Mouse (Mus musculus): ENCODE results near the gene Aars2. TPM values are rescaled to one million over a fixed set of nuclear protein-coding genes. Genes with fewer than 3 reads are reported as not detected.

Gene Aars2
- polyA plus RNA-seq, 2 experiments: 3.3 to 4.6 TPM

DNA sequence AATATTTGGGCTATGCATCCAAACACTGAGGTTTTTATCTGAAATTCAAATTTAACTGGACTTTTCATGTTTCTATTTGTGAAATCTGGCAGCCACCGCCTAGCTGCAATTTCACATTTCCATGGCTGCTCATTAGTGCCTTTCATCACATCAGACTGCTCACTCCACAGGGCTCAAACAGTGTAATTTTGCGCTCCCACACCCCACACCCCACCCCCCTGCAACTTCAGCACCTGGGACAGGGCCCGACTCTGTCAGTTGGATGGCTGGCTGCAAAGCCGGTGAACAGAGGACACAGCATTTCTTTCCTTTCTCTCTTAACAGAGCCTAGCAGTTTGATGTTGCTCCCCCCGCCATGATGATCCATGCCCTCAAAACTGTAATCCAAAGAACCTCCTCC is 29.6 kb downstream of the Aars2 start:
- TF ChIP-seq CTCF (IDR thresholded peaks at IDR 0.05; ENCODE audit: low read depth) (no peak), EP300 (IDR thresholded peaks at IDR 0.05; ENCODE audit: low read depth) (no peak)
- 13% methylated on average over 5 of the region's 5 CpGs for WGBS (ENCODE audit: insufficient replicate concordance)
- H3K9ac ChIP-seq (replicated peaks): no peak overlapping the region
- H3K9me3 ChIP-seq (ENCODE audit: control insufficient read depth, low read length): no peaks in the 10 kb centered on the region
- no peaks in the 10 kb centered on the region for H3K4me1 ChIP-seq (replicated peaks; ENCODE audit: control insufficient read depth in 2 of 2, insufficient read depth in 2 of 2, low read length in 1 of 2)
- no peak for DNase-seq (ENCODE audit: low read depth in 3 of 3, low spot score in 3 of 3)
- H3K27me3 ChIP-seq (ENCODE audit: control insufficient read depth, insufficient read depth, low read length): peaks cover 26% of the 10 kb centered on the region
- no peak for ATAC-seq (ENCODE audit: insufficient read depth)
- H3K4me3 ChIP-seq (ENCODE audit: insufficient read depth in 1 of 2, low read depth in 2 of 2, low read length in 2 of 2): no peak overlapping the region
- no peaks in the 10 kb centered on the region for H3K36me3 ChIP-seq (replicated peaks; ENCODE audit: control insufficient read depth, insufficient read depth, low read depth)
- H3K27ac ChIP-seq: no peak overlapping the region
- H3K4me2 ChIP-seq (ENCODE audit: low read depth): no peak overlapping the region

- H3K9ac ChIP-seq (replicated peaks): no peak overlapping the region
- 36% methylated on average over 4 of the region's 4 CpGs for WGBS (ENCODE audit: insufficient replicate concordance)
- ATAC-seq (ENCODE audit: insufficient read depth) (no peak), DNase-seq (ENCODE audit: low read depth in 3 of 3, low spot score in 3 of 3) (no peak)
- no peaks in the 10 kb centered on the region for H3K9me3 ChIP-seq (ENCODE audit: control insufficient read depth, low read length)
- H3K27me3 ChIP-seq (ENCODE audit: control insufficient read depth, insufficient read depth, low read length): peaks cover 27% of the 10 kb centered on the region
- TF ChIP-seq CTCF (IDR thresholded peaks at IDR 0.05; ENCODE audit: low read depth): no peak
- TF ChIP-seq EP300 (IDR thresholded peaks at IDR 0.05; ENCODE audit: low read depth): no peak
- H3K4me1 ChIP-seq (replicated peaks; ENCODE audit: control insufficient read depth in 2 of 2, insufficient read depth in 2 of 2, low read length in 1 of 2): no peaks in the 10 kb centered on the region
- no peak overlapping the region for H3K27ac ChIP-seq
- H3K4me3 ChIP-seq (ENCODE audit: insufficient read depth in 1 of 2, low read depth in 2 of 2, low read length in 2 of 2): no peak overlapping the region
- H3K4me2 ChIP-seq (ENCODE audit: low read depth): no peak overlapping the region
- H3K36me3 ChIP-seq (replicated peaks; ENCODE audit: control insufficient read depth, insufficient read depth, low read depth): no peaks in the 10 kb centered on the region
Observed at GRCm38 (mm10) chr17:45538394-45538793, 31.8 kb downstream of the Aars2 start.

DNA sequence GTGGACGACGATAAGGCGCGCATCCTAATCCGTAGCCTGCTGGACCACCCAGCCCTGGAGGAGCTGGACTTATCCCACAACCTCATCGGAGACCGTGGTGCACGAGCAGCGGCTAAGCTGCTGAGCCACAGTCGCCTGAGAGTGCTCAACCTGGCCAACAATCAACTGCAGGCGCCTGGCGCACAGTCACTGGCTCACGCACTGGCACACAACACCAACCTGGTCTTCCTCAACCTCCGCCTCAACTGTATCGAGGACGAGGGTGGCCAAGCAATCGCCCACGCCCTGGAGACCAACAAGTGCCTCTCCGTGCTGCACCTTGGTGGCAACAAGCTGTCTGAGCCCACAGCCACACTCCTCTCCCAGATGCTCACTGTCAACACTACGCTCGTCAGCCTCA is 33.0 kb downstream of the Aars2 start:
- no peak for DNase-seq (ENCODE audit: low read depth in 3 of 3, low spot score in 3 of 3)
- WGBS (ENCODE audit: insufficient replicate concordance): 55% methylated on average over 21 of the region's 21 CpGs
- no peak for ATAC-seq (ENCODE audit: insufficient read depth)
- peaks cover 38% of the 10 kb centered on the region for H3K27me3 ChIP-seq (ENCODE audit: control insufficient read depth, insufficient read depth, low read length)
- no peaks in the 10 kb centered on the region for H3K9me3 ChIP-seq (ENCODE audit: control insufficient read depth, low read length)
- H3K4me3 ChIP-seq (ENCODE audit: insufficient read depth in 1 of 2, low read depth in 2 of 2, low read length in 2 of 2): no peak overlapping the region
- no peak overlapping the region for H3K4me2 ChIP-seq (ENCODE audit: low read depth)
- H3K27ac ChIP-seq: no peak overlapping the region
- H3K36me3 ChIP-seq (replicated peaks; ENCODE audit: control insufficient read depth, insufficient read depth, low read depth): no peaks in the 10 kb centered on the region
- TF ChIP-seq EP300 (IDR thresholded peaks at IDR 0.05; ENCODE audit: low read depth) (no peak), CTCF (IDR thresholded peaks at IDR 0.05; ENCODE audit: low read depth) (no peak)
- H3K4me1 ChIP-seq (replicated peaks; ENCODE audit: control insufficient read depth in 2 of 2, insufficient read depth in 2 of 2, low read length in 1 of 2): no peaks in the 10 kb centered on the region
- H3K9ac ChIP-seq (replicated peaks): no peak overlapping the region

- Histone ChIP-seq H3K9me3 (ENCODE audit: control insufficient read depth, low read length) (no peaks in the 10 kb centered on the region), H3K27me3 (ENCODE audit: control insufficient read depth, insufficient read depth, low read length) (peaks cover 44% of the 10 kb centered on the region), H3K9ac (replicated peaks) (no peak overlapping the region), H3K4me3 (ENCODE audit: insufficient read depth in 1 of 2, low read depth in 2 of 2, low read length in 2 of 2) (no peak overlapping the region), H3K4me2 (ENCODE audit: low read depth) (no peak overlapping the region), H3K4me1 (replicated peaks; ENCODE audit: control insufficient read depth in 2 of 2, insufficient read depth in 2 of 2, low read length in 1 of 2) (no peaks in the 10 kb centered on the region), H3K36me3 (replicated peaks; ENCODE audit: control insufficient read depth, insufficient read depth, low read depth) (no peaks in the 10 kb centered on the region), H3K27ac (no peak overlapping the region)
- ATAC-seq (ENCODE audit: insufficient read depth) (no peak), DNase-seq (ENCODE audit: low read depth in 3 of 3, low spot score in 3 of 3) (no peak)
- WGBS (ENCODE audit: insufficient replicate concordance): 18% methylated on average over 6 of the region's 6 CpGs
- TF ChIP-seq EP300 (IDR thresholded peaks at IDR 0.05; ENCODE audit: low read depth): no peak
- no peak for TF ChIP-seq CTCF (IDR thresholded peaks at IDR 0.05; ENCODE audit: low read depth)
Observed at GRCm38 (mm10) chr17:45542129-45542528, 35.5 kb downstream of the Aars2 start.

DNA sequence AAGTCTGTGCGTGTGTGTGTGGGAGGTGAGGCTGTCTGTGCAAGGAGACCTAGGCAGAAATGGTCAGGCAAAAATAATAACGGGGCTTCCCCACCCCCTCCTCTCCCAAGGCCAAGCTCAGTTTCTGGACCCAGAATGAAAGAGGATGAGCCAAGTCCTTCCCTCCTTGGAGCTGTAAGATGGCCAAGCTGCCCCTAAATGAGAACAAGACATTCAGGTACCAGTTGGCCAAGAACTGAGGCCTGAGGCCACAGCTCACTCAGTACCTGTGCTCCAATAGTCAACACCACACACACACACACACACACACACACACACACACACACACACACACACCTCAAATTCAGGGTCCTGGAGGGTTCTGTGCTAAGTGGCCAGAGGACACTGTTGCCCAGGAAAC is 36.1 kb downstream of the Aars2 start:
- Histone ChIP-seq H3K4me2 (ENCODE audit: low read depth) (no peak overlapping the region), H3K9ac (replicated peaks) (no peak overlapping the region), H3K27ac (no peak overlapping the region), H3K9me3 (ENCODE audit: control insufficient read depth, low read length) (no peaks in the 10 kb centered on the region), H3K4me3 (ENCODE audit: insufficient read depth in 1 of 2, low read depth in 2 of 2, low read length in 2 of 2) (no peak overlapping the region), H3K36me3 (replicated peaks; ENCODE audit: control insufficient read depth, insufficient read depth, low read depth) (no peaks in the 10 kb centered on the region), H3K27me3 (ENCODE audit: control insufficient read depth, insufficient read depth, low read length) (peaks cover 50% of the 10 kb centered on the region), H3K4me1 (replicated peaks; ENCODE audit: control insufficient read depth in 2 of 2, insufficient read depth in 2 of 2, low read length in 1 of 2) (no peaks in the 10 kb centered on the region)
- TF ChIP-seq EP300 (IDR thresholded peaks at IDR 0.05; ENCODE audit: low read depth): no peak
- TF ChIP-seq CTCF (IDR thresholded peaks at IDR 0.05; ENCODE audit: low read depth): no peak
- no peak for ATAC-seq (ENCODE audit: insufficient read depth)
- 54% methylated on average over 2 of the region's 2 CpGs for WGBS (ENCODE audit: insufficient replicate concordance)
- no peak for DNase-seq (ENCODE audit: low read depth in 3 of 3, low spot score in 3 of 3)
